Mouse (Mus musculus): ENCODE results near the gene Gm21103. TPM values are rescaled to one million over a fixed set of nuclear protein-coding genes. Genes with fewer than 3 reads are reported as not detected.
"Not testable (repeated sequence)": the region's sequence is repeated elsewhere in the genome, so short reads cannot be mapped to it uniquely, and the experiment has no call there.

Gene Gm21103
- not detected in 2 replicates for polyA plus RNA-seq (2011; ENCODE audit: insufficient read depth, insufficient read length, low read depth, missing spikeins)

GRCm38 (mm10) chr14:6304743-6305142, at the start of gene Gm21103:
Gene Gm21103, minus strand, starts transcription at chr14:6304843.
- not testable (repeated sequence) for H3K4me3 ChIP-seq (ENCODE audit: low read depth, low read length); H3K9ac ChIP-seq (ENCODE audit: low read depth, poor library complexity, severe bottlenecking); H3K4me1 ChIP-seq (ENCODE audit: control insufficient read depth, insufficient read depth, low read length); H3K27me3 ChIP-seq (ENCODE audit: control insufficient read depth, insufficient read depth, low read length, poor library complexity, severe bottlenecking); H3K27ac ChIP-seq (ENCODE audit: insufficient read depth, low read length); H3K9me3 ChIP-seq (replicated peaks; ENCODE audit: control insufficient read depth, insufficient read depth, low read length, poor library complexity, severe bottlenecking); H3K36me3 ChIP-seq (ENCODE audit: control insufficient read depth, insufficient read depth, low read length, poor library complexity, severe bottlenecking)

GRCm38 (mm10) chr14:6343578-6343977, 38.9 kb upstream of the Gm21103 start, which contains the start of gene Gm3618:
Gene Gm3618, minus strand, starts transcription at chr14:6343678.
- not testable (repeated sequence) for H3K9me3 ChIP-seq (replicated peaks; ENCODE audit: control insufficient read depth, insufficient read depth, low read length, poor library complexity, severe bottlenecking); H3K9ac ChIP-seq (ENCODE audit: low read depth, poor library complexity, severe bottlenecking); H3K4me3 ChIP-seq (ENCODE audit: low read depth, low read length); H3K36me3 ChIP-seq (ENCODE audit: control insufficient read depth, insufficient read depth, low read length, poor library complexity, severe bottlenecking); H3K27ac ChIP-seq (ENCODE audit: insufficient read depth, low read length); H3K4me1 ChIP-seq (ENCODE audit: control insufficient read depth, insufficient read depth, low read length); H3K27me3 ChIP-seq (ENCODE audit: control insufficient read depth, insufficient read depth, low read length, poor library complexity, severe bottlenecking)

GRCm38 (mm10) chr14:6286931-6287715, 17.5 kb downstream of the Gm21103 start, which contains the start of gene Gm3411:
Gene Gm3411, minus strand, starts transcription at chr14:6287250.
- H3K4me1 ChIP-seq (ENCODE audit: control insufficient read depth, insufficient read depth, low read length) = not testable (repeated sequence)
- peak within 1 kb of the TSS; percentile 40 for H3K4me3 ChIP-seq (ENCODE audit: low read depth, low read length)

More at GRCm38 (mm10) chr14:6286931-6287715, 17.5 kb downstream of the Gm21103 start, which contains the start of gene Gm3411:
- not testable (repeated sequence) for H3K9me3 ChIP-seq (replicated peaks; ENCODE audit: control insufficient read depth, insufficient read depth, low read length, poor library complexity, severe bottlenecking); H3K27me3 ChIP-seq (ENCODE audit: control insufficient read depth, insufficient read depth, low read length, poor library complexity, severe bottlenecking); H3K27ac ChIP-seq (ENCODE audit: insufficient read depth, low read length); H3K36me3 ChIP-seq (ENCODE audit: control insufficient read depth, insufficient read depth, low read length, poor library complexity, severe bottlenecking)
- H3K9ac ChIP-seq (ENCODE audit: low read depth, poor library complexity, severe bottlenecking) = 0 out of 2 replicates have a peak within 1 kb of the TSS, but pooled peaks have one; percentile 51

Other genes with a start within 250 kb of the Gm21103 start
- gene Gm6337, start 246.6 kb downstream of the Gm21103 start, polyA plus RNA-seq (2011; ENCODE audit: insufficient read depth, insufficient read length, low read depth, missing spikeins) = not detected in 2 replicates
- 0.90 and 2.8 TPM in 2 replicates for gene Gm8206, start 210.9 kb downstream of the Gm21103 start, polyA plus RNA-seq (2011; ENCODE audit: insufficient read depth, insufficient read length, low read depth, missing spikeins)
- 1.0 and 1.4 TPM in 2 replicates for gene Gm3468, start 196.2 kb downstream of the Gm21103 start, polyA plus RNA-seq (2011; ENCODE audit: insufficient read depth, insufficient read length, low read depth, missing spikeins)
- not detected in 2 replicates for gene Gm3476, start 179.0 kb downstream of the Gm21103 start, polyA plus RNA-seq (2011; ENCODE audit: insufficient read depth, insufficient read length, low read depth, missing spikeins)
- gene Gm21560, start 85.6 kb downstream of the Gm21103 start, polyA plus RNA-seq (2011; ENCODE audit: insufficient read depth, insufficient read length, low read depth, missing spikeins) = not detected in 2 replicates
- gene Gm3411, start 17.6 kb downstream of the Gm21103 start, polyA plus RNA-seq (2011; ENCODE audit: insufficient read depth, insufficient read length, low read depth, missing spikeins) = 0.64 and 1.7 TPM in 2 replicates
- not detected in 2 replicates for gene Gm3618, start 38.8 kb upstream of the Gm21103 start, polyA plus RNA-seq (2011; ENCODE audit: insufficient read depth, insufficient read length, low read depth, missing spikeins)
- gene Gm16440, start 85.5 kb upstream of the Gm21103 start, polyA plus RNA-seq (2011; ENCODE audit: insufficient read depth, insufficient read length, low read depth, missing spikeins) = not detected in 2 replicates
- gene Gm3591, start 107.6 kb upstream of the Gm21103 start, polyA plus RNA-seq (2011; ENCODE audit: insufficient read depth, insufficient read length, low read depth, missing spikeins) = 0.40 TPM in 1 of 2 replicates, not detected in the other
- gene Gm3594, start 139.8 kb upstream of the Gm21103 start, polyA plus RNA-seq (2011; ENCODE audit: insufficient read depth, insufficient read length, low read depth, missing spikeins) = not detected in 2 replicates
- not detected in 2 replicates for gene Gm8356, start 232.4 kb upstream of the Gm21103 start, polyA plus RNA-seq (2011; ENCODE audit: insufficient read depth, insufficient read length, low read depth, missing spikeins)